Mouse (Mus musculus) lung, adult 2 months (tissue): ENCODE results near the gene Cuzd1. TPM values are rescaled to one million over a fixed set of nuclear protein-coding genes. Genes with fewer than 3 reads are reported as not detected.

Experiments used
- DNase-seq: peaks from one replicate; pipeline ENCODE4 v3.0.0; 2022
- H3K4me1 ChIP-seq: fragments of 200-500 bp; 2 replicates; pipeline ENCODE4 v1.6.1; 2011; ENCODE audit warnings: low read length; ENCODE audit not compliant: control insufficient read depth, insufficient read depth
- H3K4me3 ChIP-seq: fragments of 200-500 bp; replicated peaks from 2 replicates; pipeline ENCODE3; 2011; ENCODE audit warnings: low read depth, mild to moderate bottlenecking, control low read depth, low read length; ENCODE audit errors: extremely low read depth
- CTCF ChIP-seq: fragments of 200-500 bp; IDR thresholded peaks from 2 replicates; pipeline ENCODE4 v1.5.1; 2011; ENCODE audit warnings: mild to moderate bottlenecking, low read length, control low read depth; ENCODE audit not compliant: insufficient read depth
- POLR2A ChIP-seq: fragments of 200-500 bp; IDR thresholded peaks from 2 replicates; pipeline ENCODE4 v1.6.1; 2011; ENCODE audit warnings: low read depth, mild to moderate bottlenecking, control low read depth, low read length, borderline replicate concordance; ENCODE audit errors: extremely low read depth
- WGBS: fragments of 180-500 bp; shearing (Covaris S2); methylation state at CpG from one replicate; pipeline ENCODE4 v1.1.7; 2018; 5-methylcytosine and 5-hydroxymethylcytosine counted together
- polyA plus RNA-seq: library from polyadenylated mRNA; depleted of rRNA; stranded (reverse); fragments of >200 nt; gene quantifications from 2 replicates; pipeline ENCODE4 v1.2.3, GENCODE M21; 2012; rRNA removed

The Cuzd1 gene
- polyA plus RNA-seq, 1 experiment: not detected

GRCm38 (mm10) chr7:131264251-131264650, 57.8 kb downstream of the Cuzd1 start:
- TF ChIP-seq POLR2A (no peak), CTCF (no peak)
- Histone ChIP-seq H3K4me1 (no peaks in the 10 kb centered on the region), H3K4me3 (no peak overlapping the region)
- 76% methylated on average over 4 of the region's 4 CpGs for WGBS
- no peak for DNase-seq

GRCm38 (mm10) chr7:131260946-131261345, 61.1 kb downstream of the Cuzd1 start:
- no peak for DNase-seq
- TF ChIP-seq POLR2A: no peak
- TF ChIP-seq CTCF: no peak
- WGBS: 58% methylated on average over 6 of the region's 6 CpGs
- H3K4me3 ChIP-seq: no peak overlapping the region
- no peaks in the 10 kb centered on the region for H3K4me1 ChIP-seq

Other genes with a start within 250 kb of the Cuzd1 start
- not detected in 2 replicates for gene 4933402N03Rik, start 176.0 kb downstream of the Cuzd1 start, polyA plus RNA-seq
- gene 5430419D17Rik, start 147.9 kb downstream of the Cuzd1 start, polyA plus RNA-seq: 0.03 and 0.11 TPM in 2 replicates
- 0.62 TPM in 1 of 2 replicates, not detected in the other for gene Fam24b, start 7.2 kb upstream of the Cuzd1 start, polyA plus RNA-seq
- not detected in 2 replicates for gene Fam24a, start 11.6 kb upstream of the Cuzd1 start, polyA plus RNA-seq
- gene 2310057M21Rik, start 40.5 kb upstream of the Cuzd1 start, polyA plus RNA-seq: 4.0 and 5.2 TPM in 2 replicates
- 28.7 and 35.0 TPM in 2 replicates for gene Pstk, start 48.8 kb upstream of the Cuzd1 start, polyA plus RNA-seq
- gene Ikzf5, start 88.2 kb upstream of the Cuzd1 start, polyA plus RNA-seq: 12.4 and 13.3 TPM in 2 replicates
- 9.3 and 14.6 TPM in 2 replicates for gene Acadsb, start 88.3 kb upstream of the Cuzd1 start, polyA plus RNA-seq
- not detected in 2 replicates for gene Hmx3, start 220.6 kb upstream of the Cuzd1 start, polyA plus RNA-seq
- not detected in 2 replicates for gene Hmx2, start 226.5 kb upstream of the Cuzd1 start, polyA plus RNA-seq
- gene Bub3, start 237.9 kb upstream of the Cuzd1 start, polyA plus RNA-seq: 52.4 and 71.6 TPM in 2 replicates